Mouse (Mus musculus) urinary bladder, postnatal 25 days (tissue): ENCODE measurements around the gene Btbd35f6.
"Not testable (repeated sequence)": the region's sequence is repeated elsewhere in the genome, so short reads cannot be mapped to it uniquely, and the experiment has no call there.

Experiments used
- DNase-seq: peaks from one replicate; pipeline ENCODE4 v3.0.0; 2022; ENCODE audit warnings: low spot score

The Btbd35f6 gene

GRCm38 (mm10) chrX:33956440-33956839 lies at the start of gene Btbd35f6:
Gene Btbd35f6, minus strand, starts transcription at chrX:33956540.
- not testable (repeated sequence) for DNase-seq

GRCm38 (mm10) chrX:33986716-33987115 lies 30.4 kb upstream of the Btbd35f6 start, which contains the start of gene Gm21870:
Gene Gm21870, minus strand, starts transcription at chrX:33986816.
- not testable (repeated sequence) for DNase-seq

GRCm38 (mm10) chrX:33930216-33930615 lies 26.1 kb downstream of the Btbd35f6 start:
- DNase-seq = not testable (repeated sequence)

GRCm38 (mm10) chrX:33928225-33928624 lies 28.1 kb downstream of the Btbd35f6 start:
- DNase-seq = not testable (repeated sequence)

GRCm38 (mm10) chrX:33926344-33926743 lies 30.0 kb downstream of the Btbd35f6 start:
- not testable (repeated sequence) for DNase-seq

GRCm38 (mm10) chrX:33925420-33925819 lies 30.9 kb downstream of the Btbd35f6 start:
- not testable (repeated sequence) for DNase-seq
